Mouse (Mus musculus) ES-E14 (cell line): ENCODE results near the gene Polr2a. TPM values are rescaled to one million over a fixed set of nuclear protein-coding genes. Genes with fewer than 3 reads are reported as not detected.

ENCODE experiments used
- DNase-seq: peaks from one replicate; pipeline ENCODE4 v3.0.0-alpha.2; 2013; ENCODE audit warnings: low read depth, low spot score
- H3K27ac ChIP-seq: 2 replicates; pipeline ENCODE4 v1.5.1; 2012; ENCODE audit warnings: low read depth, mild to moderate bottlenecking, low read length, moderate library complexity, mixed read lengths; ENCODE audit not compliant: poor library complexity, insufficient read depth, severe bottlenecking
- H3K36me3 ChIP-seq: 2 replicates; pipeline ENCODE4 v1.6.1; 2012; ENCODE audit warnings: mild to moderate bottlenecking, low read length, moderate library complexity, mixed read lengths; ENCODE audit not compliant: control insufficient read depth, poor library complexity, insufficient read depth, severe bottlenecking
- H3K4me1 ChIP-seq, 2 experiments: fragments of 150-350 bp in 1 of 2; sonication (generic) in 1 of 2; 2 replicates each; pipeline ENCODE4 v1.6.1; 2012; ENCODE audit warnings: low read length in 2 of 2, mild to moderate bottlenecking in 1 of 2, mixed read lengths in 1 of 2; ENCODE audit not compliant: control insufficient read depth in 2 of 2, insufficient read depth in 2 of 2, poor library complexity in 1 of 2
- H3K4me3 ChIP-seq, 2 experiments: fragments of 150-350 bp in 1 of 2; sonication (generic) in 1 of 2; 2 replicates each; pipeline ENCODE4 v1.5.1; 2012; ENCODE audit warnings: low read length in 2 of 2, low read depth in 1 of 2, mild to moderate bottlenecking in 1 of 2, mixed read lengths in 1 of 2; ENCODE audit not compliant: insufficient read depth in 1 of 2, poor library complexity in 1 of 2, severe bottlenecking in 1 of 2
- H3K9ac ChIP-seq: 2 replicates; pipeline ENCODE4 v1.6.1; 2012; ENCODE audit warnings: low read depth, mild to moderate bottlenecking, low read length, mixed read lengths; ENCODE audit not compliant: poor library complexity, insufficient read depth, severe bottlenecking
- H3K9me3 ChIP-seq: fragments of 150-350 bp; sonication (generic); 2 replicates; pipeline ENCODE4 v1.6.1; 2012; ENCODE audit warnings: low read depth, mild to moderate bottlenecking, low read length; ENCODE audit not compliant: control insufficient read depth, insufficient read depth
- CHD2 ChIP-seq: IDR thresholded peaks from 2 replicates; pipeline ENCODE4 v1.6.1; 2014; ENCODE audit warnings: mild to moderate bottlenecking, low read depth, low read length, inconsistent platforms
- HCFC1 ChIP-seq: IDR thresholded peaks from 2 replicates; pipeline ENCODE4 v1.6.1; 2012; ENCODE audit warnings: low read length, inconsistent platforms, borderline replicate concordance; ENCODE audit not compliant: insufficient read depth
- MAFK ChIP-seq: IDR thresholded peaks from 2 replicates; pipeline ENCODE4 v1.6.1; 2014; ENCODE audit warnings: mild to moderate bottlenecking, low read depth, low read length, inconsistent platforms; ENCODE audit not compliant: insufficient read depth
- ZC3H11A ChIP-seq: IDR thresholded peaks from 2 replicates; pipeline ENCODE4 v1.6.1; 2012; ENCODE audit warnings: low read depth, mild to moderate bottlenecking, inconsistent platforms, low read length, borderline replicate concordance
- ZNF384 ChIP-seq: IDR thresholded peaks from 2 replicates; pipeline ENCODE4 v1.6.1; 2012; ENCODE audit warnings: low read depth, low read length, inconsistent platforms
- in situ Hi-C, 2 experiments: fragments of 600-800 bp; cut with MboI; formaldehyde crosslinking; loops; one replicate each; pipeline ENCODE4 v1.15.1; 2025; ENCODE audit warnings: low sequenced_read_pairs in 2 of 2, inconsistent platforms in 1 of 2; ENCODE audit not compliant: unreplicated experiment in 2 of 2
- total RNA-seq: library from RNA; depleted of rRNA; stranded (reverse); fragments of 300-350 nt; gene quantifications from 2 replicates; pipeline ENCODE4 v1.2.3, GENCODE M21; 2012

The Polr2a gene
- total RNA-seq, 1 experiment = 74.2 TPM

DNA sequence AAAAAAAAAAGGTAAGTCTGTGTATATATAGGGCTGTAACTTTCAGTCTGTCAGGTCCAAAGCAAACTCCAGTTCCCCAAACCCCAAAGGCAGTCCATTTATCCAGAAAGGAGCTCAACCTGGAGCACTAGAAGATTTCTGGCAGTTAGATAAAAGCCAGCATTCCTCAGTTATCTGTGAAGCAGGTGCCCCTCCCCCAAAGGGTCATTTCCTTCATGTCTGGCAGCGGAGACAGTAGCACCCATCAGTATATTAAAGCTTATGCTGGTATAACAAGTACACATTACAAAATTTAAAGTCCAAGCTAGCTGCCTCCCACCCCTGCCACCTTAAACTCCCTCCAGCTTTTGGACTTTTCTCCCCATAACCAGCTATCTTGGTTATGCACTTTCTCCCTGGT lies 58.8 kb downstream of the Polr2a start:
- in situ Hi-C loops = no loop called here
- no peak for DNase-seq
- Histone ChIP-seq H3K4me1 (peaks cover 10 to 32% of the 10 kb centered on the region in 2 experiments), H3K9ac (no peak overlapping the region), H3K4me3 (no peak overlapping the region), H3K36me3 (no peaks in the 10 kb centered on the region), H3K27ac (peak overlapping the region; percentile 55; the same call in 1 of the 2 replicates), H3K9me3 (no peaks in the 10 kb centered on the region)
- TF ChIP-seq CHD2 = no peak
- no peak for TF ChIP-seq MAFK
- no peak for TF ChIP-seq ZC3H11A
- no peak for TF ChIP-seq HCFC1
- TF ChIP-seq ZNF384 = no peak

DNA sequence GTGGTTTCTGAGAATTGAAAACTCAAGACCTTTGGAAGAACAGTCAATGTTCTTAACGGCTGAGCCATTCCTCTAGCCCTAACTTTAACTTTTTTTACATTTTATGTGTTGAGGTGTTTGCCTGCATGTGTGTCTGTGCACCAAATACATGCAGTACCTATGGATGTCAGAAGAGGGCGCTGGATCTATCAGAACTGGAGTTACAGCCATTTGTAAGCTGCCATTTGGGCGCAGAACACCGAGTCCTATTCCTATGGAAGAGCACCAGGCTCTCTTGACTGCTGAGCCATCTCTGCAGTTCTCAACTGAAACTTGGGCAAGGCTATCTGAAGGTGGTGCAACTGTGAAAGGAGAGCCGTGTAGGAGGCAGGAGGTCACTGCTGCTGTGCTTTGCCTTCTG lies 59.9 kb downstream of the Polr2a start:
- Histone ChIP-seq H3K4me1 (peaks cover 10 to 32% of the 10 kb centered on the region in 2 experiments), H3K9ac (peak overlapping the region; percentile 63; the same call in 1 of the 2 replicates), H3K4me3 (no peak overlapping the region), H3K36me3 (no peaks in the 10 kb centered on the region), H3K27ac (peak overlapping the region; percentile 72; the same call in 1 of the 2 replicates), H3K9me3 (no peaks in the 10 kb centered on the region)
- no peak for TF ChIP-seq CHD2
- no peak for TF ChIP-seq ZNF384
- no peak for TF ChIP-seq ZC3H11A
- TF ChIP-seq HCFC1 = no peak
- no peak for TF ChIP-seq MAFK
- in situ Hi-C loops = no loop called here
- DNase-seq = no peak

DNA sequence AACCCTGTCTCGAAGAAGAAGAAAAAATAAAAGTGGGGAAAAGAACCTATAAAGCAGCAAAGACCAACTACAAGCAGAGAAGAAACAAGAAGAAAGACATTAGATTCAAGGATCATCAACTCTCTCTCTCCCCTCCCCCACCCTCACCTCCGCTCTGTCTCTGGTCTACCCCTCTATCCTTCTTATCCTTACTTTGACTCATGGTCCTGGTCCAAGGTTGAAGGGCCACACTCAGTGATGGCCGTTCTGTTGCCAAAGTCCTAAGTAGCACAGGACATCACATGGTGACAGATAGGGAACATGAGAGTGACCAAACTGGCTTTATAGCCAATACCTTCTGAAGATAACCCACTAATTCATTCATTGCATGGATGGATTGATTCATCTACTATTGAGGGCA lies 61.0 kb downstream of the Polr2a start:
- TF ChIP-seq ZNF384 (no peak), HCFC1 (no peak), MAFK (no peak), CHD2 (no peak), ZC3H11A (no peak)

DNA sequence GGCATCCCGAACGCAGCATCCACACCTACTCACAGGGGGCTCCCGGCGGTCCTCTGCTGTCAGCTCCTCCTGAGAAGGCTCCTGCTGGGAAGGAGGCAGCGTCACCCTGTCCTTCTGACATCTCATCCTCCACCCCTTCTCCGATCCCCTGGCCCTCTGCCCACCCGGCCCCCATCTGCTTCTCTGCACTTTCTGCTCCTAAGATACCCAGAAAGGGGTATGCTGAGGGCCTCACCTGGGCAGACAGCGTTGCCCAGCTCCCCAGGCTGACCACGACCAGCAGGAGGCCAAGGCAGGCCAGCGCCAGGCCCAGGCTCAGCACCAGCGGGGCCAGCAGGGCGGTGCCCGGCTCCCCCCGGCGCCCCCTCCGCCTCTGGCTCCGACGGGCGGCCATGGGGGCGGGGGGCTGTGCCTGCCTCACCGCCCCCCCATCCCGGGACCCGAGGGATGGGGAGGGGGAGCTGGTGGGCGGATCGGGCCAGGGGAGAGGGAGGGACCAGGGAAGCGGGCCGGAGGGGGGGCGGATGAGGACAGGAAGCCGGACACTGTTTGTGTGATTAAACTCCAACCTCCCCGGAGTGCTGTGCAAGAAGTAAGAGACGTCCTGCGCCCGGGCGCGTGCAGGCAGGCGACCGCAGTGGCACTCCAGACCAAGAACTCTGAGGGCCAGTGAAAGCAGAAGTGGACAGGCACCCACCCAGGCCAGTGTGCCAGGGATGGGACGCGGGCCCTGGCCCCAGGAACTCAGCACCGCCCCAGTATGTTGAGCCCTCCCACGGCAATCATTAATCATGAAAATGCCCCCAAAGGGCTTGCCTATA lies 62.9 kb downstream of the Polr2a start, which contains the start of the genes Tnfsf12 and Tnfsfm13:
Gene Tnfsf12, minus strand, starts transcription at position 489 of the 821 bp plus-strand sequence.
Gene Tnfsfm13, minus strand, starts transcription at position 738 of the 821 bp plus-strand sequence.
- no peaks in the 10 kb centered on the region for H3K9me3 ChIP-seq
- DNase-seq = no peak
- in situ Hi-C loops = no loop called here

More for the DNA sequence above, 61.0 kb downstream of the Polr2a start:
- H3K4me1 ChIP-seq = peaks cover 10 to 33% of the 10 kb centered on the region in 2 experiments
- no peaks in the 10 kb centered on the region for H3K36me3 ChIP-seq
- H3K9me3 ChIP-seq = no peaks in the 10 kb centered on the region
- H3K27ac ChIP-seq = no peak overlapping the region; the same call in 1 of the 2 replicates
- no peak for DNase-seq
- in situ Hi-C loops = no loop called here
- H3K4me3 ChIP-seq = no peak overlapping the region
- peak overlapping the region; percentile 26; the same call in 1 of the 2 replicates for H3K9ac ChIP-seq

More for the DNA sequence above, 62.9 kb downstream of the Polr2a start, which contains the start of the genes Tnfsf12 and Tnfsfm13:
- peaks cover 8% of the 10 kb centered on the region; the same call in 1 of the 2 replicates for H3K36me3 ChIP-seq
- H3K4me1 ChIP-seq = peaks cover 7 to 32% of the 10 kb centered on the region in 2 experiments
- H3K27ac ChIP-seq = peak within 1 kb of the TSS; percentile 59
- TF ChIP-seq ZC3H11A (no peak), CHD2 (no peak), MAFK (no peak), HCFC1 (no peak), ZNF384 (no peak)
- peak within 1 kb of the TSS; percentile 78 for H3K9ac ChIP-seq
- peak within 1 kb of the TSS; percentile 55 to 66 for H3K4me3 ChIP-seq
